Comparison of ENCODE assay signal across 7 mouse cellular contexts in the genomic region with DNA sequence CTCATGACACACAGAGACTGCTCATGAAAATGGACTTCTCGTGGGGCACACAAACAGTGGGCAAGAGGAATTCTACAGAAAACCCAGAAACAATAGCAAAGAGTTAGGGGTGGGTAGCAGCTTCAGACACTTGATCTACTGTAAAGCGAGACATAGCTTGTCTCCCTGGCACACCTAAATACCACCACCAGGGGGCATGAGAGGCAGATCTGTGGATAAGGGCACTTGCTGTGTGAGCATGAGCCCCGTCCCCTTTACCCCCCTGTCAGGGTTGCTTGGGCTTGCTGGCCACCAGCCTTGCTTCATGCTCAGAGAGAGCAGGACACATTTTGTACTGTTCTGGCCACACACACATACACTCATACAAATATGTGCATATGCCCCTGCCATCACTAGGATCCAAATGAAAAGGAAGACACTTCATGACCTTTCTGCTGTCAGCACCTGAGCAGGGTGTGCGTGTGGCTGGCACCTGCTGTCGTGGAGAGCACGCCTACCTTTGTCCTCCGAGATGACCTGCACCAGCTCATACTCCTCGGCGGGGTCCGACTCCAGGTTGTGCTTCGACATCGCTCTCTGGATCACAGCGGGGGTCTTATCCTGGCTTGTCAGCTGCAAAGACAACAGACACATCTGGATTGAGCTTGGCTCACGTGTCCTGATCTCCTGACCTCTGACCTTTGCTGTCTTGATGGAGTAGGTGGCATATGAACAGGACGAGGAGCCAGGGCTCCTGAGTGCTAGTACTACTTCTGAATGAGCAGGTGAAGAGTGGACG.
A peak's percentile ranks its signal among the peaks of the same experiment; 100 is the strongest.
DNase-seq lines count a peak whose midpoint lies in the region; ATAC-seq and TF ChIP-seq lines count a peak whose summit lies in the region.

No protein-coding gene starts in this region.

- no peak overlapping the region for H3K4me3 ChIP-seq in testis, adult 2 months (ENCODE audit: control insufficient read depth, low read depth, low read length)
- no peak overlapping the region for H3K4me3 ChIP-seq in liver, embryonic 13.5 days (replicated peaks)

- DNase-seq in testis, postnatal 14 days (ENCODE audit: low spot score) = no peak
- DNase-seq in adrenal gland, postnatal 14 days = peak; percentile 79
- peak; percentile 77 for DNase-seq in kidney, adult 18-20 months
- peak; percentile 35 for DNase-seq in liver, embryonic 13.5 days
- DNase-seq in retina, embryonic 14.5 days (ENCODE audit: low spot score) = peak; percentile 79

- ATAC-seq in erythroblast, adult 5-6 weeks (replicated peaks; ENCODE audit: low FRiP score, poor library complexity, severe bottlenecking) = peak; percentile 71
- 0 out of 2 replicates have a peak, but pooled peaks have one; percentile 36 for ATAC-seq in liver, embryonic 13.5 days (ENCODE audit: low read depth)

- H3K27ac ChIP-seq in testis, adult 2 months (ENCODE audit: control insufficient read depth, insufficient read depth, low read depth, low read length) = no peak overlapping the region
- no peak overlapping the region for H3K27ac ChIP-seq in liver, embryonic 13.5 days

- no peak overlapping the region for H3K9ac ChIP-seq in liver, embryonic 13.5 days

- H3K4me1 ChIP-seq in testis, adult 2 months (ENCODE audit: control insufficient read depth, insufficient read depth, low read length) = no peaks in the 10 kb centered on the region
- H3K4me1 ChIP-seq in liver, embryonic 13.5 days (replicated peaks) = no peaks in the 10 kb centered on the region

- 64% methylated on average over 16 of the region's 16 CpGs for WGBS in liver, embryonic 13.5 days (ENCODE audit: insufficient replicate concordance)

- no peak overlapping the region for H3K4me2 ChIP-seq in liver, embryonic 13.5 days

- peak; percentile 49; the same call in 1 of the 2 replicates for TF ChIP-seq CTCF in testis, adult 2 months (IDR thresholded peaks at IDR 0.05; ENCODE audit: control insufficient read depth, insufficient read depth, insufficient replicate concordance, low read depth, low read length)

- H3K36me3 ChIP-seq in testis, adult 2 months (ENCODE audit: control insufficient read depth, insufficient read depth, low read length) = no peaks in the 10 kb centered on the region; the same call in 1 of the 2 replicates
- peaks cover 21% of the 10 kb centered on the region for H3K36me3 ChIP-seq in liver, embryonic 13.5 days

- no peaks in the 10 kb centered on the region for H3K9me3 ChIP-seq in liver, embryonic 13.5 days (replicated peaks)

- TF ChIP-seq POLR2A in testis, adult 2 months (IDR thresholded peaks at IDR 0.05; ENCODE audit: control insufficient read depth, low read depth, low read length) = no peak

- no peaks in the 10 kb centered on the region for H3K27me3 ChIP-seq in testis, adult 2 months (ENCODE audit: control insufficient read depth, insufficient read depth, low read length)
- no peaks in the 10 kb centered on the region for H3K27me3 ChIP-seq in liver, embryonic 13.5 days
